Mouse (Mus musculus) midbrain, embryonic 13.5 days (tissue): ENCODE measurements around the gene Rab6a. TPM values are rescaled to one million over a fixed set of nuclear protein-coding genes. Genes with fewer than 3 reads are reported as not detected.

ENCODE experiments used
- ATAC-seq: fragments of 200-750 bp; cut with Nextera tagmentation; 2 replicates; pipeline ENCODE4 v1.8.0; 2017; ENCODE audit warnings: mild to moderate bottlenecking, moderate TSS enrichment, moderate library complexity
- H3K27ac ChIP-seq: fragments of 300-500 bp; sonication (generic); 2 replicates; pipeline ENCODE4 v1.5.1; 2015; ENCODE audit warnings: inconsistent platforms, mild to moderate bottlenecking, moderate library complexity
- H3K27me3 ChIP-seq: fragments of 300-500 bp; sonication (generic); 2 replicates; pipeline ENCODE4 v1.6.1; 2015; ENCODE audit warnings: mild to moderate bottlenecking, inconsistent platforms
- H3K36me3 ChIP-seq: fragments of 300-500 bp; sonication (generic); 2 replicates; pipeline ENCODE4 v1.6.1; 2015; ENCODE audit warnings: mild to moderate bottlenecking, inconsistent platforms
- H3K4me1 ChIP-seq: fragments of 300-500 bp; sonication (generic); replicated peaks from 2 replicates; pipeline ENCODE4 v1.6.1; 2015; ENCODE audit warnings: inconsistent platforms
- H3K4me2 ChIP-seq: fragments of 300-500 bp; sonication (generic); replicated peaks from 2 replicates; pipeline ENCODE4 v1.6.1; 2015; ENCODE audit warnings: moderate library complexity, mild to moderate bottlenecking, inconsistent platforms
- H3K4me3 ChIP-seq: fragments of 300-500 bp; sonication (generic); replicated peaks from 2 replicates; pipeline ENCODE4 v1.5.1; 2015; ENCODE audit warnings: mild to moderate bottlenecking, inconsistent platforms
- H3K9ac ChIP-seq: fragments of 300-500 bp; sonication (generic); replicated peaks from 2 replicates; pipeline ENCODE4 v1.6.1; 2015; ENCODE audit warnings: mild to moderate bottlenecking, inconsistent platforms
- H3K9me3 ChIP-seq: fragments of 300-500 bp; sonication (generic); 2 replicates; pipeline ENCODE4 v1.6.1; 2016; ENCODE audit warnings: mild to moderate bottlenecking, inconsistent platforms
- WGBS: fragments of 180-500 bp; shearing (Covaris S2); methylation state at CpG from one replicate; pipeline ENCODE4 v1.1.7; 2015; 5-methylcytosine and 5-hydroxymethylcytosine counted together
- polyA plus RNA-seq: library from polyadenylated mRNA; unstranded; fragments of >200 nt; fragmentation: Nextera tagmentation; extraction: Ambion mirVana; gene quantifications from 2 replicates; pipeline ENCODE4 v1.2.1, GENCODE M21; 2015

Rab6a gene
- polyA plus RNA-seq, 1 experiment from 2014 or later = 199 TPM

GRCm38 (mm10) chr7:100663190-100663589 lies 56.0 kb downstream of the Rab6a start:
- Histone ChIP-seq H3K9ac (peak overlapping the region; percentile 30; the same call in 1 of the 2 replicates), H3K27ac (no peak overlapping the region), H3K9me3 (no peaks in the 10 kb centered on the region), H3K4me2 (peak overlapping the region; percentile 38), H3K36me3 (no peaks in the 10 kb centered on the region), H3K4me1 (peaks cover 20% of the 10 kb centered on the region), H3K4me3 (no peak overlapping the region), H3K27me3 (peaks cover 7% of the 10 kb centered on the region; the same call in 1 of the 2 replicates)
- 1% methylated on average over 13 of the region's 13 CpGs for WGBS
- peak; percentile 92 for ATAC-seq

- ATAC-seq = peak; percentile 53; the same call in 1 of the 2 replicates
Measured at GRCm38 (mm10) chr7:100663729-100664304, 56.6 kb downstream of the Rab6a start.

GRCm38 (mm10) chr7:100670646-100671045 lies 63.4 kb downstream of the Rab6a start:
- no peaks in the 10 kb centered on the region for H3K9me3 ChIP-seq
- H3K27ac ChIP-seq = no peak overlapping the region
- 91% methylated on average over 5 of the region's 5 CpGs for WGBS
- H3K4me3 ChIP-seq = no peak overlapping the region
- ATAC-seq = no peak
- no peaks in the 10 kb centered on the region for H3K36me3 ChIP-seq
- no peak overlapping the region for H3K4me2 ChIP-seq
- H3K27me3 ChIP-seq = no peaks in the 10 kb centered on the region
- 0 out of 2 replicates have a peak, but pooled peaks cover 3% of the 10 kb centered on the region for H3K4me1 ChIP-seq
- no peak overlapping the region for H3K9ac ChIP-seq

More at GRCm38 (mm10) chr7:100663729-100664304, 56.6 kb downstream of the Rab6a start:
- peak overlapping the region; percentile 38 for H3K4me2 ChIP-seq
- no peak overlapping the region for H3K4me3 ChIP-seq
- H3K27ac ChIP-seq = no peak overlapping the region
- H3K9me3 ChIP-seq = no peaks in the 10 kb centered on the region
- H3K27me3 ChIP-seq = peaks cover 7% of the 10 kb centered on the region; the same call in 1 of the 2 replicates
- peak overlapping the region; percentile 30 for H3K9ac ChIP-seq
- WGBS = 56% methylated on average over 11 of the region's 11 CpGs
- peaks cover 16% of the 10 kb centered on the region for H3K4me1 ChIP-seq
- H3K36me3 ChIP-seq = no peaks in the 10 kb centered on the region

- Histone ChIP-seq H3K4me2 (no peak overlapping the region), H3K9ac (no peak overlapping the region), H3K27ac (no peak overlapping the region), H3K4me3 (no peak overlapping the region), H3K4me1 (0 out of 2 replicates have a peak, but pooled peaks cover 3% of the 10 kb centered on the region), H3K36me3 (no peaks in the 10 kb centered on the region), H3K9me3 (no peaks in the 10 kb centered on the region), H3K27me3 (no peaks in the 10 kb centered on the region)
- 41% methylated on average over 7 of the region's 7 CpGs for WGBS
- ATAC-seq = no peak
Measured at GRCm38 (mm10) chr7:100673452-100673851, 66.2 kb downstream of the Rab6a start.

DNA sequence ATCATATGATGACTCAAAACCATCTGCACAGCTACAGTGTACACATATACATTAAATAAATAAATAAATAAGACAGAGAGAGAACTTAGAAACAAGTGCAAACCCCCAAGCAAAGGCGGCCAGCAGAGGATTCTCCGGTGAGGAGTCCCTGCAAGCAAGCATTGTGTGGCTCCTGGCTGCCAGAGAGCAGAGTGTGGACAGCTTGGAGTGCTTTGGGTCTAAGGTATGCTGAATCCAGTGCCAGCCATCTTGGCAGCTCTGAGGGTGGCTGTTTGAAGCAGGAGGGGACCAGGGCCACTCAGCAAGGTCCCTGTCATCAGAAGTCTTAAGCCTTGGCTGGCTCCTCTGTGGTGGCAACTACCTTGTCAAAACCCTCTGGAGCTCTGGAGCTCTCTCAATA lies 67.7 kb downstream of the Rab6a start:
- WGBS = 91% methylated on average over 2 of the region's 2 CpGs
- no peaks in the 10 kb centered on the region for H3K36me3 ChIP-seq
- H3K4me3 ChIP-seq = no peak overlapping the region
- no peak overlapping the region for H3K27ac ChIP-seq
- H3K4me1 ChIP-seq = 0 out of 2 replicates have a peak, but pooled peaks cover 3% of the 10 kb centered on the region
- no peak for ATAC-seq
- no peaks in the 10 kb centered on the region for H3K27me3 ChIP-seq
- H3K9ac ChIP-seq = no peak overlapping the region
- H3K9me3 ChIP-seq = no peaks in the 10 kb centered on the region
- no peak overlapping the region for H3K4me2 ChIP-seq

DNA sequence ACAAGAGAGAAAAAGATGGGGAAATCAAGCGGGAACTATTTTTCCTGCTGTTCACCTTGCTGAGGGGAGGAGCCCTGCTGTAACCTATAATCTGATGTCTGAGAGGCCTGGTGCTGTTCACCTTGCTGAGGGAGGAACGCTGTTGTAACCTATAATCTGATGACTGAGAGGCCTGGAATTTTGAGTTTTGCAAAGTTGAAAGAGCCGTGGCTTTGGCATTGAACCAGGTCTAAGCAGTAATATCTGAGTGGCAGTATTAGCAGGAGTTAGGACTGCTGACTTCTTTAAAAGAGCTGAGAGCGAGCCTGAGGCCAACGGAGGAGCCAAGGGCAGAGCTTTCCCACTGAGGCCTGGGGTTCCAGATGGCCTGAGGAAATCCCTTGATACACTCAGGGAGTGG lies 70.8 kb downstream of the Rab6a start:
- Histone ChIP-seq H3K4me2 (no peak overlapping the region), H3K4me1 (0 out of 2 replicates have a peak, but pooled peaks cover 4% of the 10 kb centered on the region), H3K27ac (no peak overlapping the region), H3K9ac (no peak overlapping the region), H3K27me3 (no peaks in the 10 kb centered on the region), H3K9me3 (no peaks in the 10 kb centered on the region), H3K4me3 (no peak overlapping the region), H3K36me3 (no peaks in the 10 kb centered on the region)
- WGBS = 86% methylated on average over 5 of the region's 5 CpGs
- ATAC-seq = no peak

- WGBS = 73% methylated on average over 15 of the region's 15 CpGs
- Histone ChIP-seq H3K4me3 (no peak overlapping the region), H3K4me1 (0 out of 2 replicates have a peak, but pooled peaks cover 2% of the 10 kb centered on the region), H3K9ac (no peak overlapping the region), H3K36me3 (no peaks in the 10 kb centered on the region), H3K27ac (no peak overlapping the region), H3K4me2 (no peak overlapping the region), H3K27me3 (no peaks in the 10 kb centered on the region), H3K9me3 (no peaks in the 10 kb centered on the region)
- ATAC-seq = no peak
Measured at GRCm38 (mm10) chr7:100678948-100679880, 72.0 kb downstream of the Rab6a start.

GRCm38 (mm10) chr7:100681132-100681531 lies 73.9 kb downstream of the Rab6a start:
- Histone ChIP-seq H3K9me3 (no peaks in the 10 kb centered on the region), H3K36me3 (no peaks in the 10 kb centered on the region), H3K9ac (no peak overlapping the region), H3K27me3 (no peaks in the 10 kb centered on the region), H3K27ac (no peak overlapping the region), H3K4me3 (no peak overlapping the region), H3K4me2 (no peak overlapping the region), H3K4me1 (0 out of 2 replicates have a peak, but pooled peaks cover 2% of the 10 kb centered on the region)
- WGBS = 58% methylated on average over 5 of the region's 5 CpGs
- no peak for ATAC-seq

GRCm38 (mm10) chr7:100683241-100683640 lies 76.0 kb downstream of the Rab6a start:
- Histone ChIP-seq H3K4me1 (0 out of 2 replicates have a peak, but pooled peaks cover 2% of the 10 kb centered on the region), H3K36me3 (no peaks in the 10 kb centered on the region), H3K4me2 (no peak overlapping the region), H3K27me3 (no peaks in the 10 kb centered on the region), H3K9ac (no peak overlapping the region), H3K9me3 (no peaks in the 10 kb centered on the region), H3K27ac (no peak overlapping the region), H3K4me3 (no peak overlapping the region)
- ATAC-seq = no peak
- WGBS = 69% methylated on average over 1 of the region's 1 CpGs

- Histone ChIP-seq H3K9me3 (no peaks in the 10 kb centered on the region), H3K27ac (no peak overlapping the region), H3K4me1 (0 out of 2 replicates have a peak, but pooled peaks cover 2% of the 10 kb centered on the region), H3K27me3 (no peaks in the 10 kb centered on the region), H3K9ac (no peak overlapping the region), H3K4me2 (no peak overlapping the region), H3K36me3 (no peaks in the 10 kb centered on the region), H3K4me3 (no peak overlapping the region)
- ATAC-seq = no peak
- 77% methylated on average over 5 of the region's 5 CpGs for WGBS
Measured at GRCm38 (mm10) chr7:100684081-100684480, 76.9 kb downstream of the Rab6a start.

- Histone ChIP-seq H3K27ac (no peak overlapping the region), H3K4me3 (no peak overlapping the region), H3K9ac (no peak overlapping the region), H3K4me1 (0 out of 2 replicates have a peak, but pooled peaks cover 2% of the 10 kb centered on the region), H3K9me3 (no peaks in the 10 kb centered on the region), H3K36me3 (no peaks in the 10 kb centered on the region), H3K27me3 (no peaks in the 10 kb centered on the region), H3K4me2 (no peak overlapping the region)
- 52% methylated on average over 7 of the region's 7 CpGs for WGBS
- ATAC-seq = no peak
Measured at GRCm38 (mm10) chr7:100684538-100684937, 77.3 kb downstream of the Rab6a start.
